ENCODE assay signal across 23 mouse cellular contexts in genomic region chr6:65923501-65924084, GRCm38 (mm10). TPM values are rescaled to one million over a fixed set of nuclear protein-coding genes. Genes with fewer than 3 reads are reported as not detected.
DNase-seq lines count a peak whose midpoint lies in the region; ATAC-seq lines count a peak whose summit lies in the region.
"Had no signal": no experiment of that assay in that cellular context is flagged by ENCODE, and none has a peak within 500 bp of the region (broad histone marks: within the 10 kb centered on the region; RNA-seq: fewer than 3 reads in every experiment).

No protein-coding gene starts in this region.

- H3K27ac ChIP-seq in embryonic facial prominence, embryonic 11.5 days (replicated peaks; ENCODE audit: low read depth, low read length), result no peak overlapping the region
- H3K27ac ChIP-seq in embryonic facial prominence, embryonic 10.5 days (replicated peaks), result no peak overlapping the region
- no peak overlapping the region for H3K27ac ChIP-seq in limb, embryonic 15.5 days
- no peak overlapping the region for H3K27ac ChIP-seq in heart, embryonic 10.5 days
- no peak overlapping the region for H3K27ac ChIP-seq in intestine, embryonic 16.5 days (ENCODE audit: low read length)
- H3K27ac ChIP-seq: forebrain, embryonic 15.5 days; intestine, embryonic 15.5 days; liver, embryonic 14.5 days; lung, embryonic 15.5 days; stomach, embryonic 15.5 days had no signal

- DNase-seq in embryonic facial prominence, embryonic 11.5 days (ENCODE audit: low spot score), result peak; percentile 19
- DNase-seq in embryonic facial prominence, embryonic 10.5 days (ENCODE audit: low spot score), result no peak
- DNase-seq in brain, adult 2 months (ENCODE audit: low read depth, low spot score), result peak; percentile 20
- DNase-seq in forelimb bud, embryonic 11.5 days (ENCODE audit: low read depth, low spot score), result peak; percentile 75
- DNase-seq in heart, embryonic 10.5 days (ENCODE audit: low spot score), result no peak
- DNase-seq: adrenal gland, adult 8-10 months; cerebellum, adult 11 months; cerebellum, postnatal 14 days; heart, postnatal 10 days; kidney, postnatal 14 days; lung, postnatal 4 days; right cerebral cortex, postnatal 25 days had no signal

- H3K9me3 ChIP-seq in embryonic facial prominence, embryonic 11.5 days (replicated peaks; ENCODE audit: control insufficient read depth, low read length), result no peaks in the 10 kb centered on the region
- no peaks in the 10 kb centered on the region for H3K9me3 ChIP-seq in embryonic facial prominence, embryonic 10.5 days
- H3K9me3 ChIP-seq in limb, embryonic 15.5 days, result no peaks in the 10 kb centered on the region
- H3K9me3 ChIP-seq in heart, embryonic 10.5 days, result no peaks in the 10 kb centered on the region
- no peaks in the 10 kb centered on the region for H3K9me3 ChIP-seq in intestine, embryonic 16.5 days (ENCODE audit: control insufficient read depth, low read length)
- H3K9me3 ChIP-seq: embryonic facial prominence, embryonic 13.5 days; forebrain, embryonic 15.5 days; intestine, embryonic 15.5 days; lung, embryonic 15.5 days; stomach, embryonic 15.5 days had no signal

- H3K4me3 ChIP-seq in embryonic facial prominence, embryonic 11.5 days (ENCODE audit: low read depth, low read length), result no peak overlapping the region
- H3K4me3 ChIP-seq in embryonic facial prominence, embryonic 10.5 days, result no peak overlapping the region
- no peak overlapping the region for H3K4me3 ChIP-seq in limb, embryonic 15.5 days
- H3K4me3 ChIP-seq in heart, embryonic 10.5 days, result no peak overlapping the region
- H3K4me3 ChIP-seq in intestine, embryonic 16.5 days (ENCODE audit: low read length), result no peak overlapping the region
- H3K4me3 ChIP-seq: embryonic facial prominence, embryonic 13.5 days; forebrain, embryonic 15.5 days; intestine, embryonic 15.5 days; lung, embryonic 15.5 days; stomach, embryonic 15.5 days had no signal

- H3K4me1 ChIP-seq in embryonic facial prominence, embryonic 11.5 days (ENCODE audit: control insufficient read depth, insufficient read depth, low read length), result no peaks in the 10 kb centered on the region
- 0 out of 2 replicates have a peak, but pooled peaks cover 4% of the 10 kb centered on the region for H3K4me1 ChIP-seq in embryonic facial prominence, embryonic 10.5 days
- no peaks in the 10 kb centered on the region for H3K4me1 ChIP-seq in limb, embryonic 15.5 days
- no peaks in the 10 kb centered on the region for H3K4me1 ChIP-seq in heart, embryonic 10.5 days
- H3K4me1 ChIP-seq in intestine, embryonic 16.5 days (ENCODE audit: control insufficient read depth, insufficient read depth, low read length), result no peaks in the 10 kb centered on the region
- H3K4me1 ChIP-seq: forebrain, embryonic 15.5 days; intestine, embryonic 15.5 days; lung, embryonic 15.5 days; stomach, embryonic 15.5 days had no signal

- H3K9ac ChIP-seq in embryonic facial prominence, embryonic 11.5 days (replicated peaks; ENCODE audit: low read length), result no peak overlapping the region
- no peak overlapping the region for H3K9ac ChIP-seq in limb, embryonic 15.5 days
- no peak overlapping the region for H3K9ac ChIP-seq in intestine, embryonic 16.5 days (ENCODE audit: low read depth, low read length)
- H3K9ac ChIP-seq: embryonic facial prominence, embryonic 13.5 days; forebrain, embryonic 15.5 days; intestine, embryonic 15.5 days; liver, embryonic 14.5 days; lung, embryonic 15.5 days; stomach, embryonic 15.5 days had no signal

- H3K36me3 ChIP-seq in embryonic facial prominence, embryonic 11.5 days (replicated peaks; ENCODE audit: control insufficient read depth, insufficient read depth, low read depth, low read length), result no peaks in the 10 kb centered on the region
- no peaks in the 10 kb centered on the region for H3K36me3 ChIP-seq in embryonic facial prominence, embryonic 10.5 days (replicated peaks)
- 0 out of 2 replicates have a peak, but pooled peaks cover 3% of the 10 kb centered on the region for H3K36me3 ChIP-seq in limb, embryonic 15.5 days
- H3K36me3 ChIP-seq in heart, embryonic 10.5 days, result no peaks in the 10 kb centered on the region
- H3K36me3 ChIP-seq in intestine, embryonic 16.5 days (ENCODE audit: control insufficient read depth, insufficient read depth, low read length), result no peaks in the 10 kb centered on the region
- H3K36me3 ChIP-seq: embryonic facial prominence, embryonic 13.5 days; forebrain, embryonic 15.5 days; intestine, embryonic 15.5 days; lung, embryonic 15.5 days; stomach, embryonic 15.5 days had no signal

- no peak overlapping the region for H3K4me2 ChIP-seq in embryonic facial prominence, embryonic 11.5 days (ENCODE audit: low read depth, low read length)
- H3K4me2 ChIP-seq in limb, embryonic 15.5 days, result no peak overlapping the region
- H3K4me2 ChIP-seq in intestine, embryonic 16.5 days (ENCODE audit: low read depth, low read length), result no peak overlapping the region
- H3K4me2 ChIP-seq: embryonic facial prominence, embryonic 13.5 days; forebrain, embryonic 15.5 days; intestine, embryonic 15.5 days; lung, embryonic 15.5 days; midbrain, embryonic 11.5 days; stomach, embryonic 15.5 days had no signal

- WGBS in embryonic facial prominence, embryonic 11.5 days, result 72% methylated on average over 4 of the region's 4 CpGs
- 79% methylated on average over 4 of the region's 4 CpGs for WGBS in embryonic facial prominence, embryonic 10.5 days
- WGBS in limb, embryonic 15.5 days, result 30% methylated on average over 4 of the region's 4 CpGs
- 84% methylated on average over 4 of the region's 4 CpGs for WGBS in heart, embryonic 10.5 days
- 38% methylated on average over 4 of the region's 4 CpGs for WGBS in intestine, embryonic 16.5 days

- no peak for ATAC-seq in embryonic facial prominence, embryonic 11.5 days (replicated peaks; ENCODE audit: insufficient number of reproducible peaks, low FRiP score, low TSS enrichment, low read depth)
- ATAC-seq in limb, embryonic 15.5 days (ENCODE audit: insufficient number of reproducible peaks, low FRiP score, low TSS enrichment, low read depth), result 0 out of 2 replicates have a peak, but pooled peaks have one; percentile 55
- no peak for ATAC-seq in cerebellum, adult (ENCODE audit: insufficient number of reproducible peaks, low FRiP score, low TSS enrichment)
- no peak for ATAC-seq in intestine, embryonic 16.5 days
- ATAC-seq: forebrain, embryonic 15.5 days; intestine, embryonic 15.5 days had no signal

- no peaks in the 10 kb centered on the region for H3K27me3 ChIP-seq in embryonic facial prominence, embryonic 11.5 days (ENCODE audit: control insufficient read depth, insufficient read depth, low read length)
- no peaks in the 10 kb centered on the region for H3K27me3 ChIP-seq in embryonic facial prominence, embryonic 10.5 days (replicated peaks; ENCODE audit: low read depth, poor library complexity, severe bottlenecking)
- H3K27me3 ChIP-seq in limb, embryonic 15.5 days, result no peaks in the 10 kb centered on the region
- H3K27me3 ChIP-seq in heart, embryonic 10.5 days (ENCODE audit: insufficient read depth, poor library complexity, severe bottlenecking), result no peaks in the 10 kb centered on the region
- no peaks in the 10 kb centered on the region for H3K27me3 ChIP-seq in intestine, embryonic 16.5 days (replicated peaks; ENCODE audit: control insufficient read depth, insufficient read depth, low read length)
- H3K27me3 ChIP-seq: embryonic facial prominence, embryonic 13.5 days; intestine, embryonic 15.5 days; lung, embryonic 15.5 days; stomach, embryonic 15.5 days had no signal

RNA-seq across cellular contexts. Expression of gene 4930544G11Rik, which starts 28.8 kb away (rescaled TPM):
- polyA plus RNA-seq in embryonic facial prominence, embryonic 11.5 days (2014; fragmentation: Nextera tagmentation; extraction: Ambion mirVana), result not detected in 2 replicates
- polyA plus RNA-seq in embryonic facial prominence, embryonic 10.5 days (2016; fragmentation: Nextera tagmentation; extraction: Ambion mirVana), result not detected in 2 replicates
- not detected in 2 replicates for polyA plus RNA-seq in limb, embryonic 15.5 days (2015; fragmentation: Nextera tagmentation; extraction: Ambion mirVana)
- not detected in 2 replicates for polyA plus RNA-seq in heart, embryonic 10.5 days (2016; fragmentation: Nextera tagmentation; extraction: Ambion mirVana)
- not detected in 2 replicates for polyA plus RNA-seq in intestine, embryonic 16.5 days (2015; fragmentation: Nextera tagmentation; extraction: Ambion mirVana)
- polyA plus RNA-seq: embryonic facial prominence, embryonic 13.5 days; forebrain, embryonic 15.5 days; hindbrain, embryonic 11.5 days; intestine, embryonic 15.5 days; liver, embryonic 14.5 days; lung, embryonic 15.5 days; midbrain, embryonic 11.5 days; stomach, embryonic 15.5 days had no signal

Comparison
In these comparisons a context has a peak if more than half of its experiments do, and no peak if none do; other contexts are left out.
1. DNase-seq: peak in embryonic facial prominence, embryonic 11.5 days (single experiment), brain, adult 2 months (single experiment) and forelimb bud, embryonic 11.5 days (single experiment); none in embryonic facial prominence, embryonic 10.5 days (single experiment) and heart, embryonic 10.5 days (single experiment).